Mouse (Mus musculus) gastrocnemius, postnatal 36 days (tissue): Measurements from ENCODE around the gene Fzd5. TPM values are rescaled to one million over a fixed set of nuclear protein-coding genes. Genes with fewer than 3 reads are reported as not detected.

Experiments
- DNase-seq, 2 experiments: peaks; one replicate each; pipeline ENCODE4 v3.0.0; 2022
- intact Hi-C: fragments of 180-260 bp; cut with DNase I; formaldehyde crosslinking; loops from one replicate; pipeline ENCODE4 v1.15.1; 2025
- total RNA-seq, 2 experiments: library from RNA; stranded (reverse); gene quantifications; 2 replicates each; pipeline ENCODE4 v1.2.3; 2021

Fzd5 gene
- total RNA-seq, 2 experiments from 2014 or later = 1.5 to 1.9 TPM

DNA sequence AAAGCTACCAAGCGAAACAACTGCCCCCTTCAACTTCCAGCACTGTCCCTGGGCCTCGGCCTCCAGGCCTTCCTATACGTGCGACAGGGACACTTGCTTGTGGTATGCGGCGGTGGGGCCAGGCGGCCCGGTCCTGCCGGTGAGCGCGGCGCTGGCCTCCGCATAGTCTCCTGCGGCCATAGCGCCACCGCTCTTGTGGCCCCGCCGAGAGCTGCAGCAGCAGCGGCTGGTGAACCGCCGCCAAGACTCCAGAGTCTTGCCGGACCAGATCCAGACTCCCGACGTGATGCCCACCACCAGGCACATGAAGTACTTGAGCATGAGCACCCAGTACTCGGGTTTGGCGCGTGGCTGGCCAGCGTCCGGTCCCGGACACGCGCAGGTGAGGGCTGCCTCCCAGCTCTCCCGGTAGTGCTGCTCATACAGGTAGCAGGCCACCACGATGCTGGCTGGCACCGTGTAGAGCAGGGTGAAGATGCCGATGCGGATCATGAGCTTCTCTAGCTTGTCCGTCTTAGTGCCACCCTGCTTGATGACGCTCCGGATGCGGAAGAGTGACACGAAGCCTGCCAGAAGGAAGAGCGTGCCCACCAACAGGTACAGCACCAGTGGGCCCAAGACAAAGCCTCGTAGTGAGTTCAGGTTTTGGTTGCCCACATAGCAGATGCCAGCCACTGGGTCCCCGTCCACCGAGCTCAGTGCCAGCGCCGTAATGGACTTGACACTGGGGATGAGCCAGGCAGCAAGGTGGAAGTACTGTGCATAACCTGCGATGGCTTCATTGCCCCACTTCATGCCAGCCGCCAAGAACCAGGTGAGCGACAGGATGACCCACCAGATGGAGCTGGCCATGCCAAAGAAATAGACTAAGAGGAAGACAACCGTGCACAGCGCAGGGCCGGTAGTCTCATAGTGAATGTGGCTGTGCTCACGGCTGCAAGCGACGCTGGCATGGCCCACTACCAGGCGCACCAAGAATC, 2.5 kb downstream of the Fzd5 start:
- peak in 1 of 2 experiments; percentile 15 for DNase-seq
- intact Hi-C loops = loop anchor here (5.0 kb wide), 2 partner anchors 57 to 187 kb away; no protein-coding TSS in a partner anchor

GRCm38 (mm10) chr1:64733453-64734245, 3.9 kb downstream of the Fzd5 start:
- intact Hi-C loops = no loop called here
- no peak for DNase-seq

DNA sequence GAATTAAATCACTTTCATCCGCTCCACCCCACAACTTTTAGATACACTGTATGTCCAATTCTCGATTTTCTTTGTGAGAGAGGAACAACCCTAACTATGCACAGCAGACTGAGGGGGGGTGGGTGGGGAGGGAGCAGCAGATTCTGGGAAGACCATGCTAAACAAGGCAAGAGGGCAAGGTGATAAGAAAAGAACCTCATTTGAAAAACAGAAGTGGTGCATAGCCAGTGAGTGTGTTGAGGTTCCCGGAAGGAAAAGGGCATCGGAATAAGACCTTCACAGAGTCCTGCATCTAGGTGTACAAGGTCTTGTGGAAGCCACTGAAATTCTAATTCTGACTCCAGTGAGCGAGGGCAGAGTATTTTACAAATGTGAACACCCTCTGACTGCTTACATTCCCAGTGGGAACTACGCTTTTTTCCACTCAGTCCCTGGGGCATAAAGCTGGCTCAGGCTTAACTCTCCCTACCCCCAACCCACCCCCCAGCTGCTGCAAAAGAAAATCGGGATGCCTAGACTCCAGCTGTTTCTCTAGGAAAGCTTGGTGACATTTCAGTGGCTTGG, 4.8 kb downstream of the Fzd5 start:
- no peak for DNase-seq
- intact Hi-C loops = no loop called here

DNA sequence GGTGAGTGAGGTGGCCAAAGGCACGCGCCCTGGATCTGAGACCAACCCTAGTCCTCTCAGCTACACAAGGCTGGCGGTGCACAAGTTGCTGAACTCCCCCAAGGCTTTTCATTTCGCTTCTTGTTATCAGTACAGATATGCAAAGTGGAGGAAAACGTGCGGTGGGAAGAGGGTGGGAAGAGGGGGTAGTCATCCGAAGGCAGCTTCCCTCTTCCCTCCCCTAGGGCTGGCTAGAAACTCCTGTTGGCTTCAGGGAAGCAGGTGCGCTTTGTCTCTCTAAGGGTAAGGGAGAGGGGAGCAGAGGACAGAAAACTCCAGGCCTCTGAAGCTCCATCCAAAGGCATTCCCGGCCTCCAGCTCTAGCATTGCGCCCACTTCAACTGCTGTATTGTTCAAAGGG, 5.4 kb downstream of the Fzd5 start:
- intact Hi-C loops = no loop called here
- DNase-seq = no peak

DNA sequence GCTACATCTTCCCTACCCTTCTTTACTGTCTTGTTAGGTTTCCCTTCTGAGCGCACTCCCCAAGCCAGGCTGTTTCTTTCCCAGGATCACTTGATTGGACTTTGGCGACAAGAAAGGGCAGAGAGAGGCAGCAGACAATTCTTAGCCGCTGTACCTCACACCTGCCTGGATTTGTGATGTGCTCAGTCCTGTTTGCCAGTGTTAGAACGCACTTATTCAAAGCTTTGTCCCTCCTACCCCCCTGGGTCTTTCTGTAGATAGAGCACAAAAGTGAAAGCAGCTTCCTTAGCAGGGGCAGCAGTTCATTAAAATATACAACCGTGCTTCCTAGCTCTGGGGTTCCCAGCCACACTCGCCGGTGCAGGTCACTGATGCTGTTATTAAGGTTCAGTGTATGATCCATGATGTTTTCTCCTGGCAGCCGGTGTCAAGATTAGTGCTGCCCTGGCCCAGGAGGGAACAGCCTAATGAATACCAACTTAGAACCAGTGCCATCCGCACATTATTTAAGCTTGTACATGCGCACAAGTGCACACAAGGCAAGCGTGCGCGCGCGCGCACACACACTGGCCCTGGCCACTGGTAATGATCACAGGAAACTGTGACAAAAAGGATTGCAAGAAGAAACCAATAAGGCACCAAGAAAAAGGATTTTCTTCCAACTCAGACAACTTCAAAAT, 6.1 kb downstream of the Fzd5 start:
- DNase-seq = no peak
- intact Hi-C loops = no loop called here

GRCm38 (mm10) chr1:64730046-64730445, 7.5 kb downstream of the Fzd5 start:
- intact Hi-C loops = no loop called here
- DNase-seq = no peak

DNA sequence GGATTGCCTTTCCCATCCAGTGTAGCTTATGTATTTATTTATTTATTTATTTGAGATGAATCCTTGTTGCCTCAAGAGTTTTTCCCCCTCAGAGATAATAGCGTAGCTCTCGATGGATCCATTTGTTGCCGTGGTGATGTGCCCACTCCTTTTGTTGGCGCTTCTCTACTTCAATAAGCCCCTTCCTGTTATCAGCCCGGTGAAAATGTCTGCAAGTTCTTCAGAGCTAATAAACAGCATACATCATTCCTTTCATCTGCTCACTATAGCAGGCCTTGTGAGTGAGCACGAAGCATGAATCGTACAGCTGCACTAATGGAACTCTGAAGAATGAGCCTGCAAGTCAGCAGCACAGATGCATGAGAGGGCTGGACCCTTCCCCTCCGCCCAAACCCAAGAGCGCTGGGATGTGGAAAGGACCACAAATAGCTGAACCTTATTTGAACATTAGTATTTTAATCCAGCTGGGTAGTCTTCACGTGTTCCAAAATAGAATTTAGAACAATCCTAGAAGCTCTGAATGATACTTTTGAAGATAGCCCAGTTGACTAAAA, 16.4 kb downstream of the Fzd5 start:
- no peak for DNase-seq
- intact Hi-C loops = no loop called here

- DNase-seq = peak in 1 of 2 experiments; percentile 33
- intact Hi-C loops = loop anchor here (2.0 to 5.0 kb wide), 3 partner anchors 200 to 290 kb away; no protein-coding TSS in a partner anchor
These were observed 20.0 kb downstream of the Fzd5 start for GRCm38 (mm10) chr1:64717504-64717903.

DNA sequence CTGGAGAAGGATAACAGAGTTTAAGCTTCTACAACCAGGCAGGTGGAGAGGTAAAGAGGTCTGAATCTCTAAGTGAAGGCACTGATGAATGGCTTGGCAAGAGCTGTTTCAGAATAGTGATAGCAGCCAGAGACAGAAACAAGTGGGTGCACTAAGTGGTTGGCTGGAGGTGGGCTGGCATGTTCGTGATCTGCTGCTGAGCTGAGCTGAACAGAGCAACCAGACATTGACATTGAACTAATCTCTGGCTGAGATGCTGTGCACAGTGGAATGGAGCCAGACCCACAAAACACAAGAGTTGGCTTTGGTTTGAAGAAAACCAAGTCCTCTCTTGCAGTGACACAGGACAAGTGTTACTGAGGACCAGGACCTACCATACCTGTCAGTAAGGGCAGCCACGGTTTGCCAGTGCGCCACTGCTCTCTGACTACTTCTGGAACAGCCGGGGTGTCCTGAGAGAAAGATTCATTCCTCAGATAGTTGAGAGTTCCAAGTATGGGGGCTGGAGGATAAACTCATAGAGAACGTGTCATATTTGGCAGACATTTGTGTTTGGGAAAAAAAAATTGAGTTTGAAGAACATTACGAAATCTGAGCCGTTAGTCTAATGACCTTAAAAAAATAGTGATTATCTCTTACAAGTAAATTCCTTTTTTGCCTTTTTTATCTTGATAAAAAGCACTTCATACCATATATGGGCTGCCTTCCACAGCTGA, 20.8 kb downstream of the Fzd5 start:
- intact Hi-C loops = loop anchor here (2.0 to 5.0 kb wide), 3 partner anchors 201 to 291 kb away; no protein-coding TSS in a partner anchor
- no peak for DNase-seq

DNA sequence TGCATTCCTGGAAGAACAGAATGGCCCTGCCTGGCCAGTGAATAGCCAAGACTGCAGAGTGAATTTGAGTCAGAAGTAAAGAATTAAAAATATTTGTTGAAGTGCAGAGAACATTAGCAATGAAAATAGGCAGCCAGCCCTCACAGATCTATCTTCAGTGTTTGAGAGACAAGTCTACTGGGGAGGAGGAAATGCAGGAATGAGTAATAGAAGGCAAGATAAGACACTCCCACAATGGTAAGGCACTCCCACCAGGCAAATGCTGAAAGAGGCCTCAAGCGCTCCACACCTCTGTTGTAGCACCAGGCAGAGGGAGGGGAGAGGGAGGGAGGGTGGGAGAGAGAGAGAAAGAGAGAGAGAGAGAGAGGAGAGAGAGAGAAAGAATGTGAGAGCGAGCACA, 22.1 kb downstream of the Fzd5 start:
- DNase-seq = no peak
- intact Hi-C loops = loop anchor here (5.0 kb wide), 2 partner anchors 202 to 292 kb away; no protein-coding TSS in a partner anchor

DNA sequence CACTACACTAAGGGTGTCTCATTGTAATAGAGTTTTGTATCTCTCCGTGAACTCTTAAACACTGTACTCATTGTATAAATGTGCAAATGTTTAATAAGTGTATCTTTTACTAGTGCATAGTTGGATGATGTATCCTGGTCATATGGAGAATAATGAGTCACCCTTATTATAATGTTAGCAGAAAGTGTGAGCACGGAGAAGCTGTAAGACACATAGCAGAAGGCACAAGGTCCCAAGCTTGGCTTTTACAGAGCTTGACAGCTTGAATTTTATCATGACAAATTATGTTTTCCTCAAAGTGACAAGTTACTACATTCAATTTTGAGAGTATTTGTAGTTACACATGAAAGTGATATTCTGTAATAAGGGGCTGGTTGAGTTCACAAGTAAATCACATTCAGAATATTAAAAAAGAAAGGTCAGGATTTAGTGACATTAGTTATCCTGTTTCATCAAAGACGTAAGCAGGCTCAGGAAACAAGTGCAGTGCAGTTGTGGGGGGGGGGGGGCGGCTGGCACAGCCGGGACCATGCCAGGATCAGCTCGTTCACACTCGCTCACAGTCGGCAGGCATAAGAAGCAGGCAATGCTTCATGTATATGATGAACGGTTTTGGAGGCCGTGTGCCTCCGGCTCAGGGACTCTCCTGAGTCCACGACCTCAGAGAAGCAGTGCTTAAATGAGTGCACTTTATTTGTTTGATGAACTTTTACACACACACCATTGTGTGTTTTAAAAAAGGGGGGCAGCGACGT, 25.4 kb downstream of the Fzd5 start:
- intact Hi-C loops = no loop called here
- no peak for DNase-seq

GRCm38 (mm10) chr1:64709891-64710290, 27.7 kb downstream of the Fzd5 start:
- no peak for DNase-seq

GRCm38 (mm10) chr1:64706610-64707009, 30.9 kb downstream of the Fzd5 start:
- no peak for DNase-seq
- intact Hi-C loops = loop anchor here (5.0 kb wide), 1 partner anchor 89 kb away; the partner anchor contains the start of gene Mettl21a

More at GRCm38 (mm10) chr1:64709891-64710290, 27.7 kb downstream of the Fzd5 start:
- intact Hi-C loops = loop anchor here (5.0 kb wide), 1 partner anchor 93 kb away; the partner anchor contains the start of gene Mettl21a

GRCm38 (mm10) chr1:64705230-64705629, 32.3 kb downstream of the Fzd5 start:
- peak in 1 of 2 experiments; percentile 14 for DNase-seq
- intact Hi-C loops = loop anchor here (5.0 kb wide), 1 partner anchor 88 kb away; the partner anchor contains the start of gene Mettl21a

DNA sequence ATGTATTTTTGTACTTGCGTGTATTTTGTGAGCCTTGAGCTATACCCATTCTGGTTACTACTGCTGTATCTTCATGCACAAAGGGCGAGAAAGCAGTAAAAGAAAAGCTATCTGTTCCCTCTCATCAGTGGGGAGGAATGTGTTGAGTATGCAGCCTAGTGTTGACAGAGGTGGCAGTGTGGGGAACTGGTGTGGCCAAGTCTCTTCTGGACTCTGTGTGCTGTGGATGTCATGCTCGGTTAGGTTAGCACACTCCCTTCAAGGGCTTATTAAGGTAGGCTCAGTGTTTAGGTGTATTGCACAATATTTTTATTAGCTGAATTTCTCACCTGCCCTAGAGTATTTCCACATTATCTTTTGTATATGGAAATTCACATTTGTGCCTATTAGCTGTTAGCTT, 35.8 kb downstream of the Fzd5 start:
- intact Hi-C loops = no loop called here
- no peak for DNase-seq

GRCm38 (mm10) chr1:64695156-64695555, 42.4 kb downstream of the Fzd5 start:
- intact Hi-C loops = no loop called here
- DNase-seq = no peak

DNA sequence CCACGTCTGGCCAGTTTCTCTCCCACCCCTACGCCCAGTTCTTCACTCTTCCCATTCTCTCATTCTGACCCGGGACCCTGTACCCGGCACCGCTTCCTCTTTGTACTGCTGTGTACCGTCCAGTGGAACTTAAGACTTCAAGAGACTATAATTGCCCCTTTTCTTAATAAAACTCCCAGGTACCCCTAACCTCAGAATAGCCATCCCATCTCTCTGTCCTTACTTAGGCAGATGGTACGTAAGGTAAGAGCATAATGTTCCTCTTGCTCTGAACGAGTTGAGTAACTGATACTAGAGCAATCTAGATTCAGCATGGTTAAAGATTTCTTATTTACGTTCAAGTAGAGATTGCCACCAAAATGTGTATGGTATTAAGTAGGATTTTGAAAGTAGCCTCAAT, 46.0 kb downstream of the Fzd5 start:
- intact Hi-C loops = loop anchor here (5.0 kb wide), 1 partner anchor 74 kb away; the partner anchor contains the start of gene Mettl21a
- DNase-seq = no peak

DNA sequence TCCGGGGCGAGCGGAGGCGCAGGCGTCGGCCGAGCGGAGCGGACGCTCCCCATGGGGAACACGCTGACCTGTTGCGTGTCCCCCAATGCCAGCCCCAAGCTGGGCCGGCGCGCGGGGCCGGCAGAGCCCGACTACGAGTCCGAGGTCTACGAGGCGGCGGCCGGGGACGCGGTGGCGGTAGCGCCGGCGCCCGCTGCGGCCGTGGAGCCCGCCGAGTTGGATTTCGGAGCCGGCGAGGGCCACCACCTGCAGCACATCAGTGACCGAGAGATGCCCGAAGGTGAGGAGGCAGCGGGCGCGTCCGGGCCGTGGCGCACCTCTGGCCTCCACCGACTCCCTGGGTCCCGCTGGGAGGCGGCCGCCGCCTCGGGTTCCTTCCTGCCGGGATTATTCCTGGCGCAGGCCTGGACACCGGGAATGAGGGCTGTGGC, 46.4 kb downstream of the Fzd5 start:
- peak; percentile 37 to 43 for DNase-seq
- intact Hi-C loops = loop anchor here (5.0 kb wide), 1 partner anchor 74 kb away; the partner anchor contains the start of gene Mettl21a
